In the genomic region with DNA sequence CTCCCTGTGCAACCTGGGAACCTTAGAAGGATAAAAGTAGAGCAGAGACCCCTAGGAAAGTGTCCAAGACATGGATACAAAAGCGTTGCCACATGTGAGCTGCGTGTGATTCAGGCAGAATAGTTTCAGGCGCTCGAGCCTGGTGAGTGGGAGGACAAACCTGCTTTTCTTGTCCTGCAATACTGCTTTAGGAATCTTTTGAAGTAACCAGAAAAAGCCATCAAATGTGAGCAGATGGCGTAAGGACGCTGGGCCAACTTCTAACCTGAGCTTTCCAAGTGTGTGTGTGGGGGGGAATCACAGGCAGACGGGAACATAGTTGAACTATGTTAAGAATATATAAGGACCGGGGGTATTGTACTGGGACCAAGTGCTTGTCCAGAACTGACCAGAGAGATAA, we compare ENCODE assay signal across 11 mouse cellular contexts. TPM values are rescaled to one million over a fixed set of nuclear protein-coding genes. Genes with fewer than 3 reads are reported as not detected.
A peak's percentile ranks its signal among the peaks of the same experiment; 100 is the strongest.
DNase-seq lines count a peak whose midpoint lies in the region; ATAC-seq lines count a peak whose summit lies in the region.
"Had no signal": no experiment of that assay in that cellular context is flagged by ENCODE, and none has a peak within 500 bp of the region (broad histone marks: within the 10 kb centered on the region; RNA-seq: fewer than 3 reads in every experiment).

No protein-coding gene starts in this region.

- 0 out of 2 replicates have a peak, but pooled peaks cover 2% of the 10 kb centered on the region for H3K36me3 ChIP-seq in neural tube, embryonic 11.5 days (ENCODE audit: control insufficient read depth, insufficient read depth, low read length)
- peaks cover 32% of the 10 kb centered on the region for H3K36me3 ChIP-seq in neural tube, embryonic 15.5 days
- H3K36me3 ChIP-seq in lung, embryonic 15.5 days, result no peaks in the 10 kb centered on the region
- H3K36me3 ChIP-seq in stomach, embryonic 16.5 days (ENCODE audit: control insufficient read depth, insufficient read depth, low read length), result 0 out of 2 replicates have a peak, but pooled peaks cover 3% of the 10 kb centered on the region

- no peaks in the 10 kb centered on the region for H3K4me1 ChIP-seq in neural tube, embryonic 11.5 days (ENCODE audit: control insufficient read depth, insufficient read depth, low read length)
- 0 out of 2 replicates have a peak, but pooled peaks cover under 1% of the 10 kb centered on the region for H3K4me1 ChIP-seq in neural tube, embryonic 15.5 days
- H3K4me1 ChIP-seq in lung, embryonic 15.5 days, result peaks cover 7% of the 10 kb centered on the region
- no peaks in the 10 kb centered on the region for H3K4me1 ChIP-seq in stomach, embryonic 16.5 days (ENCODE audit: control insufficient read depth, insufficient read depth, low read length)

- DNase-seq in frontal cortex, adult 2 months (ENCODE audit: extremely low spot score in 1 of 2, low spot score in 1 of 2), result peak; percentile 72 to 74
- no peak for DNase-seq in frontal cortex, postnatal 10 days (ENCODE audit: low spot score in 2 of 2)
- DNase-seq in neural tube, embryonic 11.5 days (ENCODE audit: low spot score), result no peak
- DNase-seq in retina, postnatal 1 day, result no peak
- DNase-seq in adrenal gland, postnatal 14 days, result no peak
- DNase-seq: cerebellum, adult 11 months; spleen, adult 18-20 months; thymus, postnatal 25 days had no signal

- 0 out of 2 replicates have a peak, but pooled peaks have one; percentile 3 for ATAC-seq in neural tube, embryonic 11.5 days (ENCODE audit: insufficient read depth, low FRiP score, low TSS enrichment)
- no peak for ATAC-seq in neural tube, embryonic 15.5 days (ENCODE audit: low FRiP score)
- ATAC-seq in lung, embryonic 15.5 days (ENCODE audit: borderline replicate concordance, extremely low read depth, low FRiP score, low TSS enrichment), result peak; percentile 23; the same call in 1 of the 2 replicates
- ATAC-seq in stomach, embryonic 16.5 days (ENCODE audit: insufficient read depth, low FRiP score), result no peak

- no peak overlapping the region for H3K27ac ChIP-seq in neural tube, embryonic 11.5 days (ENCODE audit: low read depth, low read length)
- H3K27ac ChIP-seq in neural tube, embryonic 15.5 days (replicated peaks), result no peak overlapping the region
- peak overlapping the region; percentile 77 for H3K27ac ChIP-seq in lung, embryonic 15.5 days
- H3K27ac ChIP-seq in stomach, embryonic 16.5 days (ENCODE audit: low read length), result peak overlapping the region; percentile 55

- no peaks in the 10 kb centered on the region for H3K9me3 ChIP-seq in neural tube, embryonic 11.5 days (ENCODE audit: control insufficient read depth, low read length)
- H3K9me3 ChIP-seq in neural tube, embryonic 15.5 days (replicated peaks), result no peaks in the 10 kb centered on the region
- no peaks in the 10 kb centered on the region for H3K9me3 ChIP-seq in lung, embryonic 15.5 days
- H3K9me3 ChIP-seq in stomach, embryonic 16.5 days (replicated peaks; ENCODE audit: control insufficient read depth, low read length), result no peaks in the 10 kb centered on the region

- no peak overlapping the region for H3K4me2 ChIP-seq in neural tube, embryonic 11.5 days (ENCODE audit: low read depth)
- no peak overlapping the region for H3K4me2 ChIP-seq in neural tube, embryonic 15.5 days
- no peak overlapping the region for H3K4me2 ChIP-seq in lung, embryonic 15.5 days
- no peak overlapping the region for H3K4me2 ChIP-seq in stomach, embryonic 16.5 days (ENCODE audit: low read depth, low read length)

- 89% methylated on average over 8 of the region's 8 CpGs for WGBS in neural tube, embryonic 11.5 days
- 90% methylated on average over 8 of the region's 8 CpGs for WGBS in neural tube, embryonic 15.5 days
- 58% methylated on average over 8 of the region's 8 CpGs for WGBS in lung, embryonic 15.5 days
- WGBS in stomach, embryonic 16.5 days, result 82% methylated on average over 8 of the region's 8 CpGs

- no peaks in the 10 kb centered on the region for H3K27me3 ChIP-seq in neural tube, embryonic 11.5 days (ENCODE audit: control insufficient read depth, insufficient read depth, low read length)
- no peaks in the 10 kb centered on the region for H3K27me3 ChIP-seq in neural tube, embryonic 15.5 days (replicated peaks)
- H3K27me3 ChIP-seq in lung, embryonic 15.5 days, result no peaks in the 10 kb centered on the region
- no peaks in the 10 kb centered on the region for H3K27me3 ChIP-seq in stomach, embryonic 16.5 days (ENCODE audit: control insufficient read depth, insufficient read depth, low read length)

- no peak overlapping the region for H3K9ac ChIP-seq in neural tube, embryonic 11.5 days (ENCODE audit: low read length)
- no peak overlapping the region for H3K9ac ChIP-seq in neural tube, embryonic 15.5 days (replicated peaks)
- H3K9ac ChIP-seq in lung, embryonic 15.5 days, result no peak overlapping the region
- no peak overlapping the region for H3K9ac ChIP-seq in stomach, embryonic 16.5 days (ENCODE audit: low read length)

- H3K4me3 ChIP-seq in neural tube, embryonic 11.5 days (ENCODE audit: low read depth, low read length), result no peak overlapping the region
- H3K4me3 ChIP-seq in neural tube, embryonic 15.5 days (replicated peaks), result no peak overlapping the region
- H3K4me3 ChIP-seq in lung, embryonic 15.5 days, result no peak overlapping the region
- H3K4me3 ChIP-seq in stomach, embryonic 16.5 days (replicated peaks; ENCODE audit: low read length), result no peak overlapping the region

RNA-seq across cellular contexts. Expression of a gene that starts 6.7 kb away (rescaled TPM):
- polyA plus RNA-seq in frontal cortex, adult 2 months (2012; rRNA removed), result 36.6 TPM in 2 replicates
- polyA plus RNA-seq in neural tube, embryonic 11.5 days (2014; fragmentation: Nextera tagmentation; extraction: Ambion mirVana), result 9.7 and 11.0 TPM in 2 replicates
- 65.8 and 78.4 TPM in 2 replicates for polyA plus RNA-seq in neural tube, embryonic 15.5 days (2015; fragmentation: Nextera tagmentation; extraction: Ambion mirVana)
- polyA plus RNA-seq in lung, embryonic 15.5 days (2015; fragmentation: Nextera tagmentation; extraction: Ambion mirVana), result 8.1 and 8.4 TPM in 2 replicates
- 5.5 and 6.6 TPM in 2 replicates for polyA plus RNA-seq in stomach, embryonic 16.5 days (2015; fragmentation: Nextera tagmentation; extraction: Ambion mirVana)
- 4.2 and 5.0 TPM in 2 replicates for total RNA-seq in adrenal gland, postnatal 14 days (2021)

Comparison
In these comparisons a context has a peak if more than half of its experiments do, and no peak if none do; other contexts are left out.
1. DNase-seq: peak in frontal cortex, adult 2 months (2 of 2); none in frontal cortex, postnatal 10 days (0 of 2), neural tube, embryonic 11.5 days (single experiment), retina, postnatal 1 day (single experiment) and adrenal gland, postnatal 14 days (single experiment).
2. ATAC-seq: peak in neural tube, embryonic 11.5 days (single experiment) and lung, embryonic 15.5 days (single experiment); none in neural tube, embryonic 15.5 days (single experiment) and stomach, embryonic 16.5 days (single experiment).
3. H3K27ac ChIP-seq: peak in lung, embryonic 15.5 days (single experiment) and stomach, embryonic 16.5 days (single experiment); none in neural tube, embryonic 11.5 days (single experiment) and neural tube, embryonic 15.5 days (single experiment).